Mouse (Mus musculus) stomach, embryonic 16.5 days (tissue): ENCODE measurements around the gene Tmem204. TPM values are rescaled to one million over a fixed set of nuclear protein-coding genes. Genes with fewer than 3 reads are reported as not detected.

Experiments used
- ATAC-seq: fragments of 200-750 bp; cut with Nextera tagmentation; 2 replicates; pipeline ENCODE4 v1.8.0; 2017; ENCODE audit warnings: moderate number of reproducible peaks, moderate TSS enrichment; ENCODE audit not compliant: insufficient read depth, low FRiP score
- H3K27ac ChIP-seq: fragments of 300-500 bp; sonication (generic); 2 replicates; pipeline ENCODE4 v1.5.1; 2014; ENCODE audit warnings: low read length
- H3K27me3 ChIP-seq: fragments of 300-500 bp; sonication (generic); 2 replicates; pipeline ENCODE4 v1.6.1; 2014; ENCODE audit warnings: low read length, control low read depth, mixed read lengths; ENCODE audit not compliant: control insufficient read depth, insufficient read depth
- H3K36me3 ChIP-seq: fragments of 300-500 bp; sonication (generic); 2 replicates; pipeline ENCODE4 v1.6.1; 2014; ENCODE audit warnings: low read length; ENCODE audit not compliant: control insufficient read depth, insufficient read depth
- H3K4me1 ChIP-seq: fragments of 300-500 bp; sonication (generic); 2 replicates; pipeline ENCODE4 v1.6.1; 2014; ENCODE audit warnings: low read length, control low read depth, mixed read lengths; ENCODE audit not compliant: control insufficient read depth, insufficient read depth
- H3K4me2 ChIP-seq: fragments of 300-500 bp; sonication (generic); 2 replicates; pipeline ENCODE4 v1.6.1; 2014; ENCODE audit warnings: low read depth, low read length, mixed read lengths
- H3K4me3 ChIP-seq: fragments of 300-500 bp; sonication (generic); replicated peaks from 2 replicates; pipeline ENCODE4 v1.5.1; 2014; ENCODE audit warnings: mild to moderate bottlenecking, low read length
- H3K9ac ChIP-seq: fragments of 300-500 bp; sonication (generic); 2 replicates; pipeline ENCODE4 v1.6.1; 2014; ENCODE audit warnings: low read length
- H3K9me3 ChIP-seq: fragments of 300-500 bp; sonication (generic); replicated peaks from 2 replicates; pipeline ENCODE4 v1.6.1; 2016; ENCODE audit warnings: low read length, control low read depth; ENCODE audit not compliant: control insufficient read depth
- WGBS: fragments of 180-500 bp; shearing (Covaris S2); extraction: QIAGEN DNeasy Blood & Tissue Kit; methylation state at CpG from one replicate; pipeline ENCODE4 v1.1.7; 2014; 5-methylcytosine and 5-hydroxymethylcytosine counted together
- polyA plus RNA-seq: library from polyadenylated mRNA; unstranded; fragments of >200 nt; fragmentation: Nextera tagmentation; extraction: Ambion mirVana; gene quantifications from 2 replicates; pipeline ENCODE4 v1.2.1, GENCODE M21; 2015

Tmem204 gene
- polyA plus RNA-seq, 1 experiment from 2014 or later: 24.1 TPM

DNA sequence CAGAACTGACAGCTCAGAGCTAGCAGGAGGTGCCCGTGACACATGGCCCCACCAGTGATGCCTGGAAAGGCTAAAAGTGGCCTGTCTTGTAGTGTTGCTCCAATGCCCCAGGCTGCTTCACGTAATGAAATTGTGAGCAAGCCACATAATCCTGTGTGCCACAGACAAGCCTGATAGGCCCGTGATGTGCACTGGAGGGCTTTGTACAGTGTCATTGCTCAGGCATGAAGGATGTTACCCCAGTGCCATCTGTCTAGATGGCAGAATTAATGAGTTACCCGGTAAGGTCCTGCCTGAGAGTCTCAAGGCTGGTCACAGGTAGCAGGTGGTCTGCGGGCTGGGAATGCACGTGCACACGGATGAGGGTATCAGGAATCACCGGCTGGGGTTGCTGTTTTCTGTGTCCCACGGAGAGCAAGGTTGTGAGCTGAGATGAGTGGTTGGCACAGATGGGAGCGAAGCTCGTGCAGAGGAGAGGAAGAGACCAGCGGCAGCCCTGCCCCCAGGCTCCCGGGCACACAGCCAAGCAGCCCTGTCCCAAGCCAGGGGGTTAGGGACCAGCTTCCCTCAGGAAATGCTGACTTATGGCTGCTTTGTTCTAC is 5.5 kb downstream of the Tmem204 start:
- H3K4me1 ChIP-seq: peaks cover 27% of the 10 kb centered on the region
- 52% methylated on average over 13 of the region's 13 CpGs for WGBS
- no peaks in the 10 kb centered on the region for H3K9me3 ChIP-seq
- peak overlapping the region; percentile 36 for H3K27ac ChIP-seq
- H3K4me2 ChIP-seq: peak overlapping the region; percentile 41
- peak overlapping the region; percentile 43 for H3K4me3 ChIP-seq
- no peaks in the 10 kb centered on the region for H3K27me3 ChIP-seq
- no peaks in the 10 kb centered on the region for H3K36me3 ChIP-seq
- peak overlapping the region; percentile 51; the same call in 1 of the 2 replicates for H3K9ac ChIP-seq
- ATAC-seq: peak; percentile 37; the same call in 1 of the 2 replicates

DNA sequence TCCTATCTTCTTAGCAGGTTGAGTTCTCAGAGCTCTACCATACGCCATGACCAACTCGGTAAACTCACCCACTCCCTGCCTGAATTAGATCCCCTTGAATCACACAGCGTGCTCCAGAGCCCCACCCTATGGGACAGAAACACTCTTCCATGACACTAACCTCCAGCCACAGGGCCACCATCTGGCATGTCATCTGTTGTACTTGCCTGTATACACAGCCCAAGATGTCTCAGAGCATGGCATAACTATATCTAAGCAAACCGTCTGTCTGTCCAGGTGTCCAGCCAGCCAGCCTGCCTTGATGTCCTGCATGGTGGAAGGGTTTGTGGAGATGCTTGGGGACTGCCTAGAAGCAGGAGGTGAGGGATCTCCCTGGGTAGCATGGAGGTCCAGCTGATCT is 6.5 kb downstream of the Tmem204 start:
- H3K27ac ChIP-seq: no peak overlapping the region
- no peak overlapping the region for H3K4me3 ChIP-seq
- H3K36me3 ChIP-seq: no peaks in the 10 kb centered on the region
- H3K4me2 ChIP-seq: no peak overlapping the region
- ATAC-seq: no peak
- no peak overlapping the region for H3K9ac ChIP-seq
- H3K9me3 ChIP-seq: no peaks in the 10 kb centered on the region
- WGBS: 86% methylated on average over 4 of the region's 4 CpGs
- H3K27me3 ChIP-seq: no peaks in the 10 kb centered on the region
- H3K4me1 ChIP-seq: peaks cover 17% of the 10 kb centered on the region

DNA sequence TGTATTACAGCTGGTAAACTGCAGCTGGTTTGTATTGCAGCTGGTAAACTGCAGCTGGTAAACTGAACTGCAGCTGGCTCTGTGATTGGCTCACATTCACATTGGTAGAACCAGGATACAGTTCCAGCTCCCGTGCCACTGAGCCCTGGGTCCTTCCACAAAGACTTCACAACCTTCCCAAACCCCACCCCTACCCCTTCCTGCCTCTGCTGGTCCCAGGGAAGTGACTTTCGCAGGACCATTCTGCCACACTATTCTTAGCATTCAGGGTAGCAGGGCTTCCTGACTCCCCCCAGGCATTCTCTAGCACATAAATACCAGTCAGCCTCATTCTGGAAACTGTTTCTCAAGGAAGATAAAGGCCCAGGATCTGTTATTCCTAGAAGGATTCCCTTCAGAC is 14.7 kb downstream of the Tmem204 start:
- no peak overlapping the region; the same call in 1 of the 2 replicates for H3K27ac ChIP-seq
- no peak overlapping the region for H3K9ac ChIP-seq
- H3K4me1 ChIP-seq: no peaks in the 10 kb centered on the region
- H3K9me3 ChIP-seq: no peaks in the 10 kb centered on the region
- ATAC-seq: no peak
- no peaks in the 10 kb centered on the region for H3K27me3 ChIP-seq
- no peaks in the 10 kb centered on the region for H3K36me3 ChIP-seq
- H3K4me3 ChIP-seq: no peak overlapping the region
- no peak overlapping the region for H3K4me2 ChIP-seq
- 65% methylated on average over 2 of the region's 2 CpGs for WGBS

DNA sequence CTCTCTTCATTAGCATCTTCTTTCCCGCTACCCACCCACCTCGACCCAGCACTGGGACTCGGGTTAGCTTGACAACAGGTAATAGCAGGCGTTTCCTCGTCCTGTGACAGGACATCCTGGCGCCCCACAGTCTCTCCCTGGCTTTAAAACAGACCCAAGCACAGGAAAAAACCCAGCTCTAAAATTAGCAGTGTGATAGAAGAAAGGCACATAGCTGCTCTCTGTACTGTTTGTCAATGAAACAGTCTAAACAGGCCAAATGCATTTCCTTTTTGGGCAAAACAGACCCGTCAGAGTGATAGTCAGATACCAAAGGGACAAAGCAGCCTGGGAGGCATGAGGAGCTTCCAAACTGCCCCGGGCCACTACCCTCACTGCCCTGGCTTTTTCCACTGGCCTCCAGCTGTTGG is 15.9 kb downstream of the Tmem204 start:
- Histone ChIP-seq H3K4me2 (no peak overlapping the region), H3K4me3 (no peak overlapping the region), H3K36me3 (no peaks in the 10 kb centered on the region), H3K9me3 (no peaks in the 10 kb centered on the region), H3K27me3 (no peaks in the 10 kb centered on the region), H3K9ac (no peak overlapping the region), H3K4me1 (no peaks in the 10 kb centered on the region), H3K27ac (peak overlapping the region; percentile 34; the same call in 1 of the 2 replicates)
- no peak for ATAC-seq
- WGBS: 64% methylated on average over 8 of the region's 8 CpGs

DNA sequence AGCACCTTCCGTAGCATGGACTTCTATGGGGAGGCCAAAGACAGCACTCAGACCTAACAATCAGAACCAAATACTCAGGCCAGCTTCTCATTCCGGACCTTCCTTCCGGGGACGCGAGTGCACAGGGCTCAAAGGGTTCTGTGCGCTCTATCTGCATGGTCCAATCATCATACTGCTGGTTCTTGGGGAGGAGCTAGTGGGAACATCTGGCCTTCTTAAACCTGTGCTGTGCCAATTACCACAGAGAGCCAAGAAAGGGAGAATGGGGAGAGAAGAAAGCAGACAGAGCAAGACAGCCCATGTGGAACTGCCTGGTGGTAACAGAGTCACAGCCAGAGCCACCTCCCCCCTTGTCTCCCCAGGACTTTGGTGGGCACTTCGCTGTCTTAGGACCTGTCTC is 16.8 kb downstream of the Tmem204 start:
- H3K9ac ChIP-seq: no peak overlapping the region
- 87% methylated on average over 7 of the region's 7 CpGs for WGBS
- H3K27me3 ChIP-seq: no peaks in the 10 kb centered on the region
- H3K36me3 ChIP-seq: no peaks in the 10 kb centered on the region
- no peak overlapping the region for H3K4me2 ChIP-seq
- H3K27ac ChIP-seq: no peak overlapping the region
- no peaks in the 10 kb centered on the region for H3K9me3 ChIP-seq
- no peaks in the 10 kb centered on the region for H3K4me1 ChIP-seq
- no peak overlapping the region for H3K4me3 ChIP-seq
- ATAC-seq: no peak

DNA sequence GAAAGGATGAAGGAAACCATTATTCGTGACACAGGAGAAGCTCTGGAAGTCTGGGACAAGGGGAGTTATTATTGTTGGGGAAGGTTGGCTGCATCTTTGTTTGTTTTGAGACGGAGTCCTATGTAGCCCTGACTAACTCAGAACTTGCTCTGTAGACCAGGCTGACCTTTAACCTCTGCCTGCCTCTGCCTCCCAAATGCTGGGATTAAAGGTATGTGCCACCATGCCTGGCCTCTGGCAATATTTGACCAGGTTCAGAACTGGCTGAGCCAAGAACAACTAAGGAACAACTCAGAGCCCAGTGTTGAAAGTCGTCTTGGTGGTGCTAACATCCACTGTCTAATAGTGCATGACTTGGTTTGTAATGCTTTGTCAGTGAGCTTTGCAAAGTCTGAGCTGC is 18.2 kb downstream of the Tmem204 start:
- no peak for ATAC-seq
- Histone ChIP-seq H3K36me3 (no peaks in the 10 kb centered on the region), H3K27ac (no peak overlapping the region; the same call in 1 of the 2 replicates)

DNA sequence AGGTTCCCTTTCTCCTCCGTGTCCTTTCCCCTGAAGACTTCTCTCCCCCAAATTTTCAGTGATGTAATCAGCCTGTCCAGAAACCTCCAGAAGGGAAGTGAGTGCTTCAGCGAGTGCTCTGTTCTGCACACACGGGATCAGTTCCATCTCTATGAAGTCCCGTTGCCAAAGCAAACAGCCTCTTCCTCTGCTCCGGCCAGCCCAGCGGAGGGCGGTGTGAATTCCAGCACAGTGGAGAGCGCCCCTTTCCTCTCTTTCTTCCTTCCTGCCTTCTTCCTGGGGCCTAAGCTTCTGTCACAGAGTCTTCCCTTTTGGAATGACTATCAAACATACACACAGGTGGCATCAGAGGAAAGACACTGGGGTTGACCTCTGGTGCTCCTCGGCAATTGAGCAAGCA is 19.0 kb downstream of the Tmem204 start:
- no peak overlapping the region; the same call in 1 of the 2 replicates for H3K27ac ChIP-seq
- no peak; the same call in 1 of the 2 replicates for ATAC-seq
- 65% methylated on average over 9 of the region's 9 CpGs for WGBS

More for the DNA sequence above, 18.2 kb downstream of the Tmem204 start:
- H3K4me3 ChIP-seq: no peak overlapping the region
- H3K9ac ChIP-seq: no peak overlapping the region
- WGBS: 89% methylated on average over 3 of the region's 3 CpGs
- no peaks in the 10 kb centered on the region for H3K9me3 ChIP-seq
- H3K4me1 ChIP-seq: no peaks in the 10 kb centered on the region
- no peaks in the 10 kb centered on the region for H3K27me3 ChIP-seq
- H3K4me2 ChIP-seq: no peak overlapping the region

DNA sequence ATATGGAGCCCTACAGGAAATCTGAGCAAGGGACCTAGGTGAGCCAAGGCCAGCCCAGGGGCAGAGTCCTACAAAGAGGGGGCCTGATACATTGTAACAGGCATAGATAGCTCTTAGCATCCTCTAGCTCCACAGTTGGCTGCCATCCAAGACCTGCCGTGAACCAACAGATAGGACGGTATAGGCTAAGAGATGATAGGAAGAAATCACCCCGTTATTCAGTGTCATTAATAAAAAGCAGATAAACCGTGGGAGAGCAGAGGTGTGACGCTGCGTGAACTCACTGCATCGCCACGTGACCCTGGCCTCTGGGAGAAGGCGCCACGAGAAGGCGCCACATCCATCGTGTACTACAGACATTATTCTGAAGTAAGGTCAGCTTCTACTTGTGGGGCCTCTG is 19.5 kb downstream of the Tmem204 start:
- H3K9me3 ChIP-seq: no peaks in the 10 kb centered on the region
- no peak overlapping the region; the same call in 1 of the 2 replicates for H3K27ac ChIP-seq
- no peaks in the 10 kb centered on the region for H3K27me3 ChIP-seq
- H3K9ac ChIP-seq: no peak overlapping the region
- ATAC-seq: no peak
- WGBS: 76% methylated on average over 12 of the region's 12 CpGs
- H3K4me3 ChIP-seq: no peak overlapping the region
- no peaks in the 10 kb centered on the region for H3K4me1 ChIP-seq
- H3K4me2 ChIP-seq: no peak overlapping the region
- no peaks in the 10 kb centered on the region for H3K36me3 ChIP-seq

More for the DNA sequence above, 19.0 kb downstream of the Tmem204 start:
- Histone ChIP-seq H3K4me3 (no peak overlapping the region), H3K27me3 (no peaks in the 10 kb centered on the region), H3K4me2 (no peak overlapping the region), H3K36me3 (no peaks in the 10 kb centered on the region), H3K9me3 (no peaks in the 10 kb centered on the region), H3K4me1 (no peaks in the 10 kb centered on the region), H3K9ac (no peak overlapping the region)

DNA sequence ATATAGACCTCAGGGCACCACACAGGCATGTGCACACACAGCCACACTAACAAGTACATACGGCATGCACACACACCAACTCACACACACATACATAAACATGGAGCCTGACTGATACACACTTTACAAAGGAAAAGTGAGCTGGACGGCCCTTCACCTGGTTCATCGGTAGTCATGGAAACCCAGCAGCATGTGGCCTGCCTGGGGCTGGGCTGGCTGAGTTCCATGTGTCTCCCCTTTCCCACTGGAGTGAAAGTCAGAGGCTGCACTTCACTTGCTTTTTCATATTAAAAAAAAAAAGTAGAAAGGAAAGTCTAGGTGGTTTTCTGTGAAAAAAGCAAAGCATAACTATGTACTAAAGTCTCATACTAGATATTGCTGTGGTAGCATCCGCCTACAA is 20.1 kb downstream of the Tmem204 start:
- 82% methylated on average over 4 of the region's 4 CpGs for WGBS
- Histone ChIP-seq H3K4me1 (no peaks in the 10 kb centered on the region), H3K4me3 (no peak overlapping the region), H3K9me3 (no peaks in the 10 kb centered on the region), H3K27ac (no peak overlapping the region), H3K9ac (no peak overlapping the region), H3K27me3 (no peaks in the 10 kb centered on the region), H3K36me3 (no peaks in the 10 kb centered on the region), H3K4me2 (no peak overlapping the region)
- ATAC-seq: no peak
